Mouse (Mus musculus) cerebellum, adult 18-20 months (tissue): Measurements from ENCODE around the gene Nudt16l1.

Experiments
- DNase-seq, 2 experiments: peaks; one replicate each; pipeline ENCODE4 v3.0.0; 2021

Nudt16l1 gene

GRCm38 (mm10) chr16:4913783-4914735 lies 24.5 kb upstream of the Nudt16l1 start:
- peak; percentile 77 to 88 for DNase-seq

- no peak for DNase-seq
These were observed 22.6 kb upstream of the Nudt16l1 start for GRCm38 (mm10) chr16:4915931-4916330.

- no peak for DNase-seq
These were observed 22.0 kb upstream of the Nudt16l1 start for GRCm38 (mm10) chr16:4916608-4917007.

- DNase-seq = no peak
These were observed 18.0 kb upstream of the Nudt16l1 start for GRCm38 (mm10) chr16:4920556-4920955.

GRCm38 (mm10) chr16:4922481-4922880 lies 16.1 kb upstream of the Nudt16l1 start:
- no peak for DNase-seq

GRCm38 (mm10) chr16:4923996-4924395 lies 14.6 kb upstream of the Nudt16l1 start:
- no peak for DNase-seq

- no peak for DNase-seq
These were observed 10.6 kb upstream of the Nudt16l1 start for GRCm38 (mm10) chr16:4927967-4928366.

- DNase-seq = no peak
These were observed 10.1 kb upstream of the Nudt16l1 start for GRCm38 (mm10) chr16:4928474-4928873.

- DNase-seq = peak in 1 of 2 experiments; percentile 27
These were observed 6.1 kb upstream of the Nudt16l1 start for GRCm38 (mm10) chr16:4932429-4932828.

GRCm38 (mm10) chr16:4935430-4935829 lies 3.1 kb upstream of the Nudt16l1 start:
- DNase-seq = no peak

GRCm38 (mm10) chr16:4935931-4936703 lies 2.4 kb upstream of the Nudt16l1 start:
- no peak for DNase-seq

GRCm38 (mm10) chr16:4937351-4938190 lies 990 bp upstream of the Nudt16l1 start:
- DNase-seq = no peak

- peak; percentile 95 to 97 for DNase-seq
These were observed 428 bp downstream of the Nudt16l1 start for GRCm38 (mm10) chr16:4938989-4939388.

GRCm38 (mm10) chr16:4939412-4939811 lies 851 bp downstream of the Nudt16l1 start:
- peak in 1 of 2 experiments; percentile 45 for DNase-seq

GRCm38 (mm10) chr16:4940311-4940850 lies 1.8 kb downstream of the Nudt16l1 start:
- DNase-seq = peak in 1 of 2 experiments; percentile 27

GRCm38 (mm10) chr16:4941016-4941415 lies 2.5 kb downstream of the Nudt16l1 start:
- DNase-seq = no peak

- no peak for DNase-seq
These were observed 4.3 kb downstream of the Nudt16l1 start for GRCm38 (mm10) chr16:4942868-4943267.

GRCm38 (mm10) chr16:4943431-4943830 lies 4.9 kb downstream of the Nudt16l1 start:
- no peak for DNase-seq

- DNase-seq = no peak
These were observed 6.9 kb downstream of the Nudt16l1 start for GRCm38 (mm10) chr16:4945415-4945814.

- no peak for DNase-seq
These were observed 7.6 kb downstream of the Nudt16l1 start for GRCm38 (mm10) chr16:4946155-4946554.

- DNase-seq = no peak
These were observed 8.8 kb downstream of the Nudt16l1 start for GRCm38 (mm10) chr16:4947378-4947777.

- DNase-seq = no peak
These were observed 18.0 kb downstream of the Nudt16l1 start for GRCm38 (mm10) chr16:4956609-4957008.
